Mouse (Mus musculus) embryonic fibroblast, embryonic 13.5 days (primary cell): ENCODE data around the gene Pip5k1a.

ENCODE experiments used
- CTCF ChIP-seq: IDR thresholded peaks from 2 replicates; pipeline ENCODE4 v1.5.1; 2011; ENCODE audit warnings: mild to moderate bottlenecking, control low read depth, low read length, moderate library complexity, borderline replicate concordance; ENCODE audit not compliant: insufficient read depth
- POLR2A ChIP-seq: IDR thresholded peaks from 2 replicates; pipeline ENCODE4 v1.6.1; 2011; ENCODE audit warnings: low read depth, mild to moderate bottlenecking, control low read depth, low read length, moderate library complexity

DNA sequence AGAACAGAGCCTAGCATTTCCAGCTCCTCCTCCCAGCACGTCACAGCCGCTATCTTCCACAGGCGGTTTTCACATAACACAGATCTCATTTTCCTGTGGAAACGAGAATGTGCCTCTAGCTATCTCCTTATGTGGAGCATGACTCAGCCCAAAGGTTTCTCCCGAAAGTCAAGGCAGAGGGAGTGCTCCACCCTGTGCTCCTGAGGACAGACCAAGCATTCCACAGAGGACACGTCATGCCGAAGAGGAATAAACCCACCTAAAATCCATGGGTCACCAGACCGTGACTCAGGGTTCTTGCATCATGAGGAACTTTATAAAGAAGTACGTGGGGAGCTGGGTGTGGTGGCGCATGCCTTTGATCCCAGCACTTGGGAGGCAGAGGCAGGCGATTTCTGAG, 40.2 kb downstream of the Pip5k1a start:
- TF ChIP-seq CTCF (no peak), POLR2A (no peak)
